Mouse (Mus musculus) megakaryocyte, embryonic 14.5 days (primary cell): ENCODE measurements at regions not wholly inside any gene's neighbourhood (a gene's known extent, or its start where the extent isn't known, plus 50 kb on each side); places are given as distances from the start of the nearest gene placed in this dataset.
A peak's percentile ranks its signal among the peaks of the same experiment; 100 is the strongest.
"Not testable (repeated sequence)": the region's sequence is repeated elsewhere in the genome, so short reads cannot be mapped to it uniquely, and the experiment has no call there.

Source experiments
- H3K27me3 ChIP-seq: replicated peaks from 2 replicates; pipeline ENCODE3; 2012; ENCODE audit warnings: inconsistent platforms
- H3K36me3 ChIP-seq: replicated peaks from 2 replicates; pipeline ENCODE3; 2012; ENCODE audit warnings: low read length, inconsistent platforms, mixed read lengths
- H3K4me1 ChIP-seq: 2 replicates; pipeline ENCODE4 v1.6.1; 2012; ENCODE audit warnings: inconsistent platforms
- H3K4me3 ChIP-seq: replicated peaks from 2 replicates; pipeline ENCODE3; 2012; ENCODE audit warnings: moderate library complexity, mild to moderate bottlenecking, inconsistent platforms
- H3K9me3 ChIP-seq: 2 replicates; pipeline ENCODE4 v1.6.1; 2012; ENCODE audit warnings: inconsistent platforms
- FLI1 ChIP-seq: IDR thresholded peaks from 2 replicates; pipeline ENCODE4 v1.6.1; 2012; ENCODE audit warnings: low read length, inconsistent platforms, mixed read lengths
- GATA1 ChIP-seq: IDR thresholded peaks from 3 replicates; pipeline ENCODE4 v1.6.1; 2012; ENCODE audit warnings: mixed read lengths, low read length, inconsistent platforms, borderline replicate concordance

GRCm38 (mm10) chr11:22573166-22573565 lies 61.3 kb downstream of the Tmem17 start:
- no peak overlapping the region for H3K4me3 ChIP-seq
- TF ChIP-seq FLI1 = no peak
- TF ChIP-seq GATA1 = no peak
- H3K4me1 ChIP-seq = no peaks in the 10 kb centered on the region
- no peaks in the 10 kb centered on the region for H3K9me3 ChIP-seq
- H3K36me3 ChIP-seq = no peaks in the 10 kb centered on the region
- H3K27me3 ChIP-seq = no peaks in the 10 kb centered on the region

GRCm38 (mm10) chr11:22573802-22574201 lies 61.9 kb downstream of the Tmem17 start:
- Histone ChIP-seq H3K4me3 (no peak overlapping the region), H3K36me3 (no peaks in the 10 kb centered on the region), H3K9me3 (no peaks in the 10 kb centered on the region), H3K4me1 (no peaks in the 10 kb centered on the region), H3K27me3 (no peaks in the 10 kb centered on the region)
- TF ChIP-seq FLI1 (no peak), GATA1 (no peak)

DNA sequence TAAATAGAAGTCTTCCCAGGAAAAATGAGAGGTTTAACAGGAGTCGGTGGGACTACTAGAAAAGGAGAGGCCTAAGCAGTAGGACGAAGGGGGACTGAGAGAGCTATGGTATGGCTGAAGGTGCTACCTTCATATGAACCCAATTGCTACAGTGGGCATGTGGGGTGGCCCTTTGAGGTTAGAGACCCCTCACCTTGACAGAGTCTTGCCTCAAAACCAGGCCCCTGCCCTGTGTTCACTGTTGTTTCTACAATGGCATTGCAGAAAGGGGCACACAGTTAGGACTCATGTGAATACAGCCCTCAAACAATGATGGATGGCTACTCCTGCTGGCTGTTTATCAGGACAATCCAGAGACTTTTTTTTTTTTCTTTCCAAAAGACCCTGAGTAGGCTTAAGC lies 62.6 kb downstream of the Tmem17 start:
- no peak overlapping the region for H3K4me3 ChIP-seq
- H3K4me1 ChIP-seq = no peaks in the 10 kb centered on the region

GRCm38 (mm10) chr11:22584100-22584487 lies 72.2 kb downstream of the Tmem17 start:
- TF ChIP-seq FLI1 (no peak), GATA1 (no peak)
- no peaks in the 10 kb centered on the region for H3K9me3 ChIP-seq
- no peaks in the 10 kb centered on the region for H3K36me3 ChIP-seq
- H3K4me1 ChIP-seq = peaks cover 11% of the 10 kb centered on the region
- H3K4me3 ChIP-seq = no peak overlapping the region
- peaks cover 5% of the 10 kb centered on the region for H3K27me3 ChIP-seq

More for the DNA sequence above, 62.6 kb downstream of the Tmem17 start:
- H3K36me3 ChIP-seq = no peaks in the 10 kb centered on the region
- H3K27me3 ChIP-seq = no peaks in the 10 kb centered on the region
- TF ChIP-seq GATA1 (no peak), FLI1 (no peak)
- no peaks in the 10 kb centered on the region for H3K9me3 ChIP-seq

GRCm38 (mm10) chr11:22584488-22585158 lies 72.7 kb downstream of the Tmem17 start:
- Histone ChIP-seq H3K9me3 (no peaks in the 10 kb centered on the region), H3K27me3 (peaks cover 5% of the 10 kb centered on the region), H3K4me1 (peaks cover 11% of the 10 kb centered on the region), H3K36me3 (no peaks in the 10 kb centered on the region), H3K4me3 (peak overlapping the region; percentile 72)
- TF ChIP-seq FLI1 = no peak
- no peak for TF ChIP-seq GATA1

DNA sequence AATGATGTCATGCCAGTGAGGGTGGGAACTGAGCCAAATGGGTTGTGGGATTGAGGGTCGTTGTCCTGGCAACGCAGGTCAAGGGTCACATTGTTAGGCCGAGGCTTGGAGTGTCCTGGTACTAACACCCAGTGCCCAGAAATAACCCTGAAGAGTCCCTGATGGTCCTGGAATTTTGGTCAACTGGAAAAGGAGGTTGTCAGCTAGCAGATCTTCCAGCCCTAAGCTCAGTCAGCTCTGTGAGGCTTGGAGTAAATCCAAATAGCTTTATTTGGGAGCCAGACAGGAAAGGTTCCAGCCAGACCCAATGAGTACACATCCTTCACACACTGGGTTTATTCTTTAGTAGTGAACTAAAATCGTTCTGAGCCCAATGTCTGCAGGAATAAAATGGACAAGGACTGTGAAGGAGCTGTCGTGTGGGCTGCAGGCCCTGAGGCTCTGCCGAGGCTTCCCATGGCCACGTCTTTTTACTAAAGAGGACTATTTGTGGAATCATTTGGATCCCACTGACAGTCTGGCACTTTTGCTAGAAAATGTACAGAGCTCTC lies 75.9 kb downstream of the Tmem17 start:
- Histone ChIP-seq H3K36me3 (no peaks in the 10 kb centered on the region), H3K4me1 (peaks cover 11% of the 10 kb centered on the region), H3K4me3 (no peak overlapping the region), H3K27me3 (peaks cover 5% of the 10 kb centered on the region), H3K9me3 (0 out of 2 replicates have a peak, but pooled peaks cover 3% of the 10 kb centered on the region)
- TF ChIP-seq GATA1 = no peak
- TF ChIP-seq FLI1 = no peak

- H3K9me3 ChIP-seq = 0 out of 2 replicates have a peak, but pooled peaks cover 3% of the 10 kb centered on the region
- H3K27me3 ChIP-seq = peaks cover 5% of the 10 kb centered on the region
- peaks cover 11% of the 10 kb centered on the region for H3K4me1 ChIP-seq
- no peaks in the 10 kb centered on the region for H3K36me3 ChIP-seq
- no peak overlapping the region for H3K4me3 ChIP-seq
- TF ChIP-seq FLI1 (no peak), GATA1 (no peak)
These were observed 76.7 kb downstream of the Tmem17 start for GRCm38 (mm10) chr11:22588546-22588945.

DNA sequence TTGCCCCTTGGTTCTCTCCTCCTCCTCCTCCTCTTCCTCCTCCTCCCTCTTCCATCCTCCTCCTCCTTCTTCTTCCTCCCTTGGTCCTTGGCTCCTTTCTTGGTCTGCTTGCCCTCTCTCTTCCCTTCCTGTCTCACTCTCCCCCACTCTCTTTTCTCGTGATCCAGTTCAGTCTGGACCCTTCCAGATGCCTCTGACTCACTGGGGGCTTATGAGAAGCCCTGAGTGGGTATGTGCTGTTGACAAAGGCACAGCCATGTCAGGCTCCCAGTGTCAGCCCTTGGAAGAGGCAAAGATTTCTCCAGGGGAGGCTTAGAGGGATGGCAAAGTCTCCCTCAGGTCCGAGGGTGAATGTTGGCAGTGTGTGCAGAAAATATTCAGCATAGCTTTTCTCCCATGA lies 78.0 kb downstream of the Tmem17 start:
- TF ChIP-seq GATA1 (no peak), FLI1 (no peak)
- 0 out of 2 replicates have a peak, but pooled peaks cover 3% of the 10 kb centered on the region for H3K9me3 ChIP-seq
- no peaks in the 10 kb centered on the region for H3K36me3 ChIP-seq

DNA sequence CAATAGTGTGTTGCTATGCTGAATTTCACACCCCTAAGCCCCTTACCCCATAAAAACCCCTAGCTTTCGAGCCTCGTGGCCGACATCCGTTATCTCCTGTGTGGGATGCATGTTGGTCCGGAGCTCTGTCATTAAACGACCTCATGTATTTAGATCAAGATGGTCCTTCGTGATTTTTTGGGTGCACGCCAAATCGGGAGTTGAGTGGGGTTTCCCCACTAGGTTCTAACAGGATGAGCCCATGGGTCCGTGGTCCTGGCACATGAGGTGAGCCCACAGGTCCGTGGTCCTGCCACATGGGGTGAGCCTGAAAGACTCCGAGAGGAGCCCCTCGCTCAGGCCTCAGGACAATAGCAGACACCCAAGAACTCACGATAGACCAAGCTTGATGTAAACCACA lies 79.2 kb downstream of the Tmem17 start:
- H3K27me3 ChIP-seq, H3K36me3 ChIP-seq, H3K4me3 ChIP-seq, H3K4me1 ChIP-seq, H3K9me3 ChIP-seq: not testable (repeated sequence)

More for the DNA sequence above, 78.0 kb downstream of the Tmem17 start:
- Histone ChIP-seq H3K4me3 (no peak overlapping the region), H3K4me1 (peaks cover under 1% of the 10 kb centered on the region; the same call in 1 of the 2 replicates), H3K27me3 (peaks cover 2% of the 10 kb centered on the region)

DNA sequence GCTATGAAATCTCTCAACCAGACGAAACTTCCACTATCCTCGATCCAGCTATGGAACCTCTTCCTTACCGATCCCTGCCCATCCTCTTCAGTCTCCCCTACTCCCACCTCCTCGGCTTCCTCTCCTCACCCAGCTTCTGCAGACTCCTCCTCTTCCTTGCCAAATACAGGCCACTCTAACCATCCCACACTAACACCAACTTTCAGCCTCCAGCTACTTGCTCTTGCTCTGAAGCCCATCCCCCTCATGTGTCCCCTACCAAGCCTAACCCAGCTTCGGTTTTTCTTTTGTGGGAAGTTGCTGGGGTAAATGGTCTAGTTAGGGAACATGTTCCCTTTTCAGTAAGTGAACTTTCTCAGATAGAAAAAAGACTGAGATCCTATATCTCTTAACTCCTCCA lies 80.8 kb downstream of the Tmem17 start:
- Histone ChIP-seq H3K4me3 (no peak overlapping the region), H3K9me3 (peaks cover 11% of the 10 kb centered on the region), H3K27me3 (no peaks in the 10 kb centered on the region), H3K4me1 (no peaks in the 10 kb centered on the region), H3K36me3 (no peaks in the 10 kb centered on the region)
- TF ChIP-seq FLI1 (no peak), GATA1 (no peak)
